Mouse (Mus musculus) liver, adult 2 months (tissue): Measurements from ENCODE around the gene Ilk.

Experiments used
- CTCF ChIP-seq: fragments of 200-500 bp; IDR thresholded peaks from 2 replicates; pipeline ENCODE4 v1.5.1; 2011; ENCODE audit warnings: low read depth, low read length, control low read depth
- POLR2A ChIP-seq: fragments of 200-500 bp; IDR thresholded peaks from 2 replicates; pipeline ENCODE4 v1.6.1; 2011; ENCODE audit warnings: low read length, control low read depth; ENCODE audit not compliant: insufficient read depth; ENCODE audit errors: extremely low read depth

GRCm38 (mm10) chr7:105736911-105737521 lies 624 bp downstream of the Ilk start, which contains the start of gene Rrp8:
- TF ChIP-seq POLR2A (no peak), CTCF (no peak)
